Mouse (Mus musculus) layer of hippocampus, postnatal 14 days (tissue): ENCODE measurements around the gene Arf5. TPM values are rescaled to one million over a fixed set of nuclear protein-coding genes. Genes with fewer than 3 reads are reported as not detected.
A peak's percentile ranks its signal among the peaks of the same experiment; 100 is the strongest.

Experiments
- DNase-seq, 2 experiments: peaks; one replicate each; pipeline ENCODE4 v3.0.0; 2021 to 2022; ENCODE audit warnings: low spot score in 2 of 2, mixed read lengths in 1 of 2
- total RNA-seq, 2 experiments: library from RNA; stranded (reverse); gene quantifications; 2 replicates each; pipeline ENCODE4 v1.2.3; 2021

The Arf5 gene
- total RNA-seq, 2 experiments from 2014 or later = 364 to 387 TPM

GRCm38 (mm10) chr6:28427096-28427839 is 3.9 kb downstream of the Arf5 start, which contains the start of gene Fscn3:
Gene Fscn3, plus strand, starts transcription at chr6:28427789.
- DNase-seq = no peak

- no peak for DNase-seq
Observed at GRCm38 (mm10) chr6:28428290-28428689, 4.9 kb downstream of the Arf5 start, which contains the start of gene Gcc1. Gene Gcc1, minus strand, starts transcription at chr6:28428390.

GRCm38 (mm10) chr6:28429870-28430269 is 6.5 kb downstream of the Arf5 start:
- no peak for DNase-seq

- no peak for DNase-seq
Observed at GRCm38 (mm10) chr6:28430795-28431537, 7.6 kb downstream of the Arf5 start.

- DNase-seq = no peak
Observed at GRCm38 (mm10) chr6:28431538-28431855, 8.1 kb downstream of the Arf5 start.

- no peak for DNase-seq
Observed at GRCm38 (mm10) chr6:28447937-28448336, 24.6 kb downstream of the Arf5 start.

GRCm38 (mm10) chr6:28449253-28449652 is 25.9 kb downstream of the Arf5 start, which contains the start of gene Pax4:
Gene Pax4, minus strand, starts transcription at chr6:28449353.
- no peak for DNase-seq

GRCm38 (mm10) chr6:28450481-28450880 is 27.1 kb downstream of the Arf5 start:
- no peak for DNase-seq

- no peak for DNase-seq
Observed at GRCm38 (mm10) chr6:28450977-28451376, 27.6 kb downstream of the Arf5 start.

GRCm38 (mm10) chr6:28459221-28459668 is 35.9 kb downstream of the Arf5 start:
- DNase-seq = no peak

- DNase-seq = peak; percentile 39 to 48
Observed at GRCm38 (mm10) chr6:28460534-28460933, 37.2 kb downstream of the Arf5 start.

GRCm38 (mm10) chr6:28464630-28465029 is 41.3 kb downstream of the Arf5 start:
- no peak for DNase-seq

GRCm38 (mm10) chr6:28470017-28470602 is 46.8 kb downstream of the Arf5 start:
- no peak for DNase-seq

GRCm38 (mm10) chr6:28470621-28471020 is 47.3 kb downstream of the Arf5 start:
- no peak for DNase-seq

GRCm38 (mm10) chr6:28471284-28472035 is 48.1 kb downstream of the Arf5 start:
- no peak for DNase-seq

GRCm38 (mm10) chr6:28474211-28474610 is 50.9 kb downstream of the Arf5 start:
- no peak for DNase-seq

- DNase-seq = no peak
Observed at GRCm38 (mm10) chr6:28474839-28475238, 51.5 kb downstream of the Arf5 start, which contains the start of gene Snd1. Gene Snd1, plus strand, starts transcription at chr6:28475139.
